Mouse (Mus musculus): Measurements from ENCODE around the gene Ssna1. TPM values are rescaled to one million over a fixed set of nuclear protein-coding genes. Genes with fewer than 3 reads are reported as not detected.
A peak's percentile ranks its signal among the peaks of the same experiment; 100 is the strongest.

Gene Ssna1
- total RNA-seq, 2 experiments from 2014 or later, result 57.6 to 70.5 TPM

GRCm38 (mm10) chr2:25234050-25234449 is 38.2 kb downstream of the Ssna1 start, which contains the start of gene Slc34a3:
Gene Slc34a3 (minus strand): TSS chr2:25234364.
- DNase-seq (ENCODE audit: low spot score in 2 of 2), result no peak

- no peak for DNase-seq (ENCODE audit: low spot score in 2 of 2)
These were observed 38.8 kb downstream of the Ssna1 start for GRCm38 (mm10) chr2:25233421-25233820.

DNA sequence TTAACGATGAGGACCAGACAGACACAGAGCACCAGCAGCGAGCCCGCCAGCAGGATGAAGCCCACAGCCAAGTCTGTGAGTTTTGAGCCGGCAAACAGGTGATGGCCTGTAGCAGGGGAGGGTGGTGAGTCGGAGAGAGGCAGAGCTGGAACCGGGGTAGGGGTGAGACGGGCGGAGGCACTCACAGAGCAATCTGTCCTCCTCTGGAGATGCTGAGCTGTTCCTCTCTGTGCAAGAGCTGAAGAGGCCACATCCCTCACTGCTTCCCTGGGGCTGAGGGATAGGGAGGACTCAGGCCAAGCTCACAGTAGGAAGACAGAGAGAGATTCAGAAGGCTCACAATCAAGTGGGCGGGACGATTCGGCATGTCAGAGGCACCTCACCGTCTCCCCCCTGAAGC is 41.2 kb downstream of the Ssna1 start:
- DNase-seq (ENCODE audit: low spot score in 2 of 2), result no peak

- no peak for DNase-seq (ENCODE audit: low spot score in 2 of 2)
These were observed 41.7 kb downstream of the Ssna1 start for GRCm38 (mm10) chr2:25230581-25230980.

DNA sequence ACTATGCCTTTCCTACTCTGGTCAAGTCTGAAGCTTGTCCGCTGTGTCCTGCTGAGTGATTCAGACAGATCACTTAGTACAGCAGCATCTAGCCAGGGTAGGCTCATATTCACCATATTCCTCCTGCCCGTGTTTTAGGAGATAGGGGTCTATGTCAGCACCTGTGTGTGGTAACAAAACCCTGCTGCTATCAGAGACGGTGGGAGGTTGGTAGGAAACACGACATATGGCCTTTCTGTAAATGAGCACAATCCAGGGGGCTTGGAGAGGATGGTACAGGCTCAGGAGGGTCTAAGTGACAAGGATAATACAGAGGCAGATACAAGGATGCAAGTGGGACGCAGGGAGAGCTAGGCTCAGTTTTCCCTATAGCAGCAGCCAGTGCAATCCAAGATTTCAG is 42.7 kb downstream of the Ssna1 start:
- DNase-seq (ENCODE audit: low spot score in 2 of 2), result no peak

DNA sequence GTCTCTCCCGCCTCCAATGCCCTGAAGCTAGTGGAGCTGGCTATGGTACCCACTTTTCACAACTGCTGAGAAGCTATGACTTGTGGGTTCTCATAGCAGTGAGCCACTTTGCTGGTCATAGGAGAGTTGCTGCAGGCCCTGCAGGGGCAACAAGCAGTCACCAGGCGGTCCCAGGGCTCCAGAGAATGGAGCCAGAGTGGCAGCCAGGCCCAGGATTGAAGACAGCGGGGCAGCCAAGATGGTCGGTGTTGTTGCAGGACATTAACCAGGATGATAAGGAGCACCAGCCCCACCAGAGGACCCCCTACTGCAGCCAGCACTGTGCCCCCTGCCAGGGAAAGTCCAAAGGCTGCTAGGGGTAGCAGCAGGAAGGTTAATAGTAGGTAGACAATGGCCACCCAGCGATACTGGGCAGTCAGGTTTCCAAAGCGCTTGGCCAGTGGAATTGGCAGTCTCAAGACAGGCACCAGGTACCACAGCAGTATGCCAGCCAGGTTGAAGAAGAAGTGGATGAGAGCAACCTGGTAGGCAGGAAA is 43.2 kb downstream of the Ssna1 start:
- DNase-seq (ENCODE audit: low spot score in 2 of 2), result no peak

DNA sequence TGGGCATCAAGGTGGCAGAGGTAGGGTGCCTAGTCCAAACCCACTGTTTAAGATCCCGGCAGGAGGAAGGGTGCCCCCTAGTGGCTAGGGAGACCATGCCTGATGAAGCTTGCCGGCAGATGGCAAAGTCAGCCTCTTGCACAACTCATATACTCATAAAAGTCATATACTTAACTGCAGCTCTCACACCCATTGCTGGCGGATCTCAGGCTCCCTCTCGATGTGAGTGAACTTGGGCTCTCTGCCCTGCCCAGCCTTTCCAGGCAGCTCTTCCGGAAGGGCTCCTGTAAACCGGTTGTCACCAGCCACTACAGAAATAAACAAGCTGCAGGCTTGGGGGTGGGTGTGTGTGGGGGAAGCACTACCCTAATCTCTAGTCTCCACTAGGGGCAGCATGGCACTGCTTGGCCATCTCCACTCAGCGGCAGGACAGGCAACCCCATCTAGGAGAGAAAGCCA is 43.8 kb downstream of the Ssna1 start:
- DNase-seq (ENCODE audit: low spot score in 2 of 2), result peak; percentile 79 to 81

DNA sequence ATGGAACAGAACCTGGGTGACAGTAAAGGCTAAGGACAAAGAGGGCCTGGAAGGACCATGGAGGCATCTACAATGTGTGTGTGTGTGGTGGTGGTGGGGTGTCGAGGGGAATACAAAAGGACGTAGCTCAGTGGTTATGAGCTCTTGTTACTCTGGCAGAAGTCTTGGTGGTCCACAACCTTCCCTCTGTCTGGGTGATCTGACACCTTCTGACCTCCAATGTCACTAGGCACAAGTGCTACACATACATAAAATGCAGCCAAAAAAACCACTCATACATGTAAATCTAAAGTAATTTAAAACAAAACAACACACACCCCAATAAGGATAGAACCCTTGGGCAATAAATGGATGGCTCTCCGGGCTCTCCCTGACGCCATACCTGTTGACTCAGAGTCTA is 44.8 kb downstream of the Ssna1 start:
- no peak for DNase-seq (ENCODE audit: low spot score in 2 of 2)

GRCm38 (mm10) chr2:25226864-25227263 is 45.4 kb downstream of the Ssna1 start:
- no peak for DNase-seq (ENCODE audit: low spot score in 2 of 2)

DNA sequence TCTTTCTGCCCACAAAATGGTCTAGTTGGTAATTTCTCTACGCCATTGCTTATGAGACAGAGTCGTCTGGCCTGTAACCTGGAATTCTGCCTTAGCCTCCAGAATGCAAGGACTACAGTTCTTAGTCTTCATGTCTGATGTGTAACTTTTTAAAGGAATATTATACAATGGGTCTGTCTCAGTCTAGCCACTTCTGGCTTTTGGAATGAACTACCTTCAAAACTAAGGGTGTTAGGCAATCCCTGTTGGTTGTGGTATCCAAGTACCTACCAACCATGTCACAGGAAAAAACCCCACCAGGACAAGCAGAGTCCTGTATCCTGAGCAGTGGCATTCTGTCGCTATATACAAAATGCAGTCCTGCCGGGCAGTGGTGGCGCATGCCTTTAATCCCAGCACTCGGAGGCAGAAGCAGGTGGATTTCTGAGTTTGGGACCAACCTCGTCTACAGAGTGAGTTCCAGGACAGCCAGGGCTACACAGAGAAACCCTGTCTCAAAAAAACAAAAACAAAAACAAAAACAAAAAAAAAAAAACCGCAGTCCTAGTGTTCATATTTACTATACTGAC is 46.3 kb downstream of the Ssna1 start:
- DNase-seq (ENCODE audit: low spot score in 2 of 2), result no peak

DNA sequence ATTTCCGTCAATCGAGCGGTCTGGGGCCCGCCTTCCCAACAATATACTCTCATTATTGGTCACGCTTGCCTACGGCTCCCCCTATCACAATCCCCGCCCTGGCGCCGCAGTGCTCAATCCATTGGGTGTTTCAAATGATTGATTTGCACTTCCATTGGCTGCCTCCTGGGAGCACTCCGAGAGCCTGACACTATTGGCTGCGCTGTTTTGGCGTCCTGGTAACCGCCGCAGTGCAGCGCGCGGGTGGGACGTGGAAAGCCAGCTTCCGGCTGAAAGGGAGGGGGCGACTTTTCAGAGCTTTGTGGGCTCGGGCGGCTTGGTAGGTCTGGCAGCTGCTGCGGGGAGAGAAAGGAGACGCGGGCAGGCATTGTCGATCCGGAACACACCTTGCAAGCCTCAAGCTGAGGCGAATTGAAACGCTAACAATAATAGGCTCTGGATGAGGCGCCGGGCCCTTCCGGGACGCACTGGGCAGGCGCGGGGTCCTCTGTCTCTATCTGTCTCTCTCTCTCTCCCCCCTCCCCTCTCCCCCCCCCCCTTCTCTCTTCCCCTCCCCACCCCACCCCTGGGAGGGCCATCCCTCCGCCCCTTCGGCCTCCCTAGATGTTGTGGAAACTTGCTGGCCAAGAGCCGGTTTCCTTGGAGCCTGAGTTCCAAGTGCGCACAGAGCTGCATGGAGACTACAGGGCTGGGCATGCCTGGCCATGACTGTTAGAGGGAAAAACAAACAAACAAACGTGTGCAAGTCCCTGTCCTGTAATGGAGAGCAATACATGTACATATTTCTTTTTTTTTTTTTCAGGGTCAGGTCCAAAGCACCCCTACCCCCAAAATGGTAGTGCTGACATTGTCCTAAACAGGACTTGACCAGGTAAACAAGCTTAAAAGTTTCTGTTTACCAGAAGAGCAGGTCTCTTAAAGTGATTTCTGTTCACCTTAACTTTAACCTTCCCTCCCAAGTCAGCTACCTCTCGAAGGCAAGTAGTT is 47.2 kb downstream of the Ssna1 start:
- peak; percentile 95 to 98 for DNase-seq (ENCODE audit: low spot score in 2 of 2)

GRCm38 (mm10) chr2:25224492-25224765 is 47.8 kb downstream of the Ssna1 start, which contains the start of gene Tubb4b:
Gene Tubb4b (minus strand): TSS chr2:25224702.
- DNase-seq (ENCODE audit: low spot score in 2 of 2), result no peak

DNA sequence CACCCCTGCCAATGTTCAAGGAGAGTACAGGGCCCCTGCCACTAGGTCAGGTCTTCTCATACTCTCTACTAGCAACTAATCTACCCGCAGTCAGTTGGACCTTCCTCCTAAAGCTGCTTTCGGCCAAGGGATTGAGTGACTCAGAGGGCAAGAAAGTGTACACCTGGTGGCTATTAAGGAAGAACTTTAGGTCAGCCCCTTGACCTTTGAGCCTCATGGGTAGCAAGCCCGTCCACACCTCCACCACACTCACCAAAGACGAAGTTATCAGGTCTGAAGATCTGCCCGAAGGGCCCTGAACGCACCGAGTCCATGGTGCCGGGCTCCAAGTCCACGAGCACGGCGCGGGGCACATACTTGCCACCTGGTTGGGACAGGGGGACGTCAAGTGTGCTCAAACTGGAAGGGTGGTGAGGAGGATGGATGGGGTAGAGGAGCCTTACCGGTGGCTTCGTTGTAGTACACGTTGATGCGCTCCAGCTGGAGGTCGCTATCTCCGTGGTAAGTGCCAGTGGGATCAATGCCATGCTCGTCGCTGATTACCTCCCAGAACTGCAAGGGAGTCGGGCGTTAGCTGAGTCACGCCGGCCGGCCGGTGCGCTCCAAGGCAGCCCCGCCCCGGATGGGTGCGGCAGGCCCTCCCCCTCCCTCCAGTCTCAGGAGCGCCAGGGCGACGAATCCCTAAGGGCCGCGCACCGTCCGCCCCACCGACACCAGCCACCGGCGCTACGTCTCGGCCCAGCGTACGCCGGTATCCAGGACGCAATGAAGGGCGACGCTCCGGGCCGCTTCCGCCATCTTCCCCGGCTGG is 48.4 kb downstream of the Ssna1 start:
- DNase-seq (ENCODE audit: low spot score in 2 of 2), result peak; percentile 74 to 77

DNA sequence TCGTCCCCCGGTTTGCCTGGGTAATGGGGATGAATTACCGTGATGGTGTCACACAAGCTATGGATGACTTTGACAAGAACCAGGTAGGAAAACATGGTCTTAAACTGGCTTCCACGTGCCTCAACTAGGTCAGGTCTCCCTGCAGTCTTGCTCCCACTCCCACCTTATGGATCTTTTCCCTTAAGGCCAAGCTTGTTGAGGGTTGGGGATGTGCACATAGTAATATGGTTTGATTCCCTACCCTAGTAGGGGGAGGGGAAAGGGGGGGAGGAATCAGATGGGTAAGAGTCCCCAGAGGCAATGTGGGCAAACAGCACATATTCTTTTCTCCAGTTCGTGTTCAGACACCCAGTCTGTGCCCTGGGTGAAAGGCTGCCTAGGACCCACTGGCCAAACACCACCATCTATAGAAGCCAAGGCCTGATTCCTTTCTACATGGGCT is 50.9 kb downstream of the Ssna1 start:
- DNase-seq (ENCODE audit: low spot score in 2 of 2), result no peak

Other genes starting within 250 kb of the Ssna1 start
- 100 to 1,000 TPM; 435 to 452 TPM for gene Nsmf, start 218.1 kb downstream of the Ssna1 start, total RNA-seq (2021)
- not detected for gene Entpd8, start 192.1 kb downstream of the Ssna1 start, total RNA-seq (2021)
- not detected for gene Noxa1, start 177.3 kb downstream of the Ssna1 start, total RNA-seq (2021)
- gene Nrarp, start 91.7 kb downstream of the Ssna1 start, total RNA-seq (2021), result 10 to 100 TPM; 19.2 to 23.9 TPM
- 1 to 10 TPM; 2.2 to 2.5 TPM for gene Tor4a, start 75.6 kb downstream of the Ssna1 start, total RNA-seq (2021)
- gene Nelfb, start 60.9 kb downstream of the Ssna1 start, total RNA-seq (2021), result 10 to 100 TPM; 62.1 to 68.6 TPM
- gene Stpg3, start 57.8 kb downstream of the Ssna1 start, total RNA-seq (2021), result under 1 TPM; 0.37 to 0.40 TPM
- not detected for gene Fam166a, start 53.7 kb downstream of the Ssna1 start, total RNA-seq (2021)
- gene Tubb4b, start 47.7 kb downstream of the Ssna1 start, total RNA-seq (2021), result 100 to 1,000 TPM; 358 to 360 TPM
- gene Slc34a3, start 38.1 kb downstream of the Ssna1 start, total RNA-seq (2021), result not detected
- not detected for gene Rnf224, start 35.7 kb downstream of the Ssna1 start, total RNA-seq (2021)
- 100 to 1,000 TPM; 252 to 262 TPM for gene Rnf208, start 30.2 kb downstream of the Ssna1 start, total RNA-seq (2021)
- gene Cysrt1, start 30.0 kb downstream of the Ssna1 start, total RNA-seq (2021), result not detected
- gene AL732309.1, start 25.6 kb downstream of the Ssna1 start, total RNA-seq (2021), result 1 to 10 TPM; 1.4 to 4.1 TPM
- 10 to 100 TPM; 31.8 to 37.8 TPM for gene Tmem203, start 17.0 kb downstream of the Ssna1 start, total RNA-seq (2021)
- gene Tprn, start 9.8 kb downstream of the Ssna1 start, total RNA-seq (2021), result 10 to 100 TPM; 13.7 to 17.9 TPM
- gene Anapc2, start within 50 bp of the Ssna1 start, total RNA-seq (2021), result 10 to 100 TPM; 87.1 to 87.2 TPM
- not detected for gene Tmem210, start 15.7 kb upstream of the Ssna1 start, total RNA-seq (2021)
- not detected for gene Lrrc26, start 17.5 kb upstream of the Ssna1 start, total RNA-seq (2021)
- gene Grin1, start 46.7 kb upstream of the Ssna1 start, total RNA-seq (2021), result 100 to 1,000 TPM; 393 to 402 TPM
- gene Man1b1, start 59.9 kb upstream of the Ssna1 start, total RNA-seq (2021), result 10 to 100 TPM; 62.1 to 62.2 TPM
- gene Dpp7, start 83.9 kb upstream of the Ssna1 start, total RNA-seq (2021), result 10 to 100 TPM; 30.4 to 38.7 TPM
- 10 to 100 TPM; 17.3 to 21.6 TPM for gene Uap1l1, start 93.2 kb upstream of the Ssna1 start, total RNA-seq (2021)
- 1 to 10 TPM; 1.4 to 1.8 TPM for gene Sapcd2, start 99.9 kb upstream of the Ssna1 start, total RNA-seq (2021)
- 10 to 100 TPM; 13.6 to 13.8 TPM for gene Entpd2, start 123.4 kb upstream of the Ssna1 start, total RNA-seq (2021)
- gene Npdc1, start 126.9 kb upstream of the Ssna1 start, total RNA-seq (2021), result 100 to 1,000 TPM; 328 to 341 TPM
- under 1 TPM; 0.21 to 0.56 TPM for gene Fut7, start 150.8 kb upstream of the Ssna1 start, total RNA-seq (2021)
- 100 to 1,000 TPM; 155 to 165 TPM for gene Abca2, start 156.3 kb upstream of the Ssna1 start, total RNA-seq (2021)
- gene Clic3, start 184.4 kb upstream of the Ssna1 start, total RNA-seq (2021), result 1 to 10 TPM in 1 of 2 experiments, not detected in 1; 1.5 TPM
- gene Paxx, start 188.7 kb upstream of the Ssna1 start, total RNA-seq (2021), result 10 to 100 TPM; 64.5 to 69.1 TPM
- 1,000 to 10,000 TPM; 2,769 to 3,095 TPM for gene Ptgds, start 197.6 kb upstream of the Ssna1 start, total RNA-seq (2021)
- not detected for gene Lcn12, start 221.5 kb upstream of the Ssna1 start, total RNA-seq (2021)
- gene Fbxw5, start 228.3 kb upstream of the Ssna1 start, total RNA-seq (2021), result 100 to 1,000 TPM; 105 to 114 TPM
- under 1 TPM; 0.52 to 0.74 TPM for gene C8g, start 229.3 kb upstream of the Ssna1 start, total RNA-seq (2021)

All from left cerebral cortex, adult 18-20 months (tissue).